Mouse (Mus musculus) forebrain, embryonic 14.5 days (tissue): ENCODE data around the gene Cdkn1b. TPM values are rescaled to one million over a fixed set of nuclear protein-coding genes. Genes with fewer than 3 reads are reported as not detected.
A peak's percentile ranks its signal among the peaks of the same experiment; 100 is the strongest.

ENCODE experiments used
- ATAC-seq: fragments of 200-750 bp; cut with Nextera tagmentation; 2 replicates; pipeline ENCODE4 v1.8.0; 2017; ENCODE audit warnings: mild to moderate bottlenecking, moderate library complexity
- DNase-seq: peaks from one replicate; pipeline ENCODE4 v3.0.0-alpha.2; 2015; ENCODE audit warnings: low spot score
- H3K27ac ChIP-seq: fragments of 300-500 bp; sonication (generic); 2 replicates; pipeline ENCODE4 v1.5.1; 2014; ENCODE audit warnings: low read depth, mild to moderate bottlenecking, control low read depth, low read length, moderate library complexity
- H3K27me3 ChIP-seq: fragments of 300-500 bp; sonication (generic); replicated peaks from 2 replicates; pipeline ENCODE4 v1.6.1; 2014; ENCODE audit warnings: low read length, control low read depth, mixed read lengths; ENCODE audit not compliant: control insufficient read depth, insufficient read depth
- H3K36me3 ChIP-seq: fragments of 300-500 bp; sonication (generic); 2 replicates; pipeline ENCODE4 v1.6.1; 2014; ENCODE audit warnings: low read length, control low read depth; ENCODE audit not compliant: control insufficient read depth, insufficient read depth
- H3K4me1 ChIP-seq: fragments of 300-500 bp; sonication (generic); 2 replicates; pipeline ENCODE4 v1.6.1; 2014; ENCODE audit warnings: antibody characterized with exemption, low read length, control low read depth; ENCODE audit not compliant: control insufficient read depth, insufficient read depth
- H3K4me2 ChIP-seq: fragments of 300-500 bp; sonication (generic); 2 replicates; pipeline ENCODE4 v1.6.1; 2014; ENCODE audit warnings: mild to moderate bottlenecking, control low read depth, low read length
- H3K4me3 ChIP-seq: fragments of 300-500 bp; sonication (generic); 2 replicates; pipeline ENCODE4 v1.5.1; 2014; ENCODE audit warnings: low read depth, low read length, control low read depth
- H3K9ac ChIP-seq: fragments of 300-500 bp; sonication (generic); 2 replicates; pipeline ENCODE4 v1.6.1; 2014; ENCODE audit warnings: mild to moderate bottlenecking, low read length, control low read depth, moderate library complexity
- H3K9me3 ChIP-seq: fragments of 300-500 bp; sonication (generic); replicated peaks from 2 replicates; pipeline ENCODE4 v1.6.1; 2016; ENCODE audit warnings: low read length, control low read depth, mixed read lengths; ENCODE audit not compliant: control insufficient read depth
- WGBS: fragments of 180-500 bp; shearing (Covaris S2); extraction: QIAGEN DNeasy Blood & Tissue Kit; methylation state at CpG from one replicate; pipeline ENCODE4 v1.1.7; 2014; 5-methylcytosine and 5-hydroxymethylcytosine counted together
- polyA plus RNA-seq: library from polyadenylated mRNA; unstranded; fragments of >200 nt; fragmentation: Nextera tagmentation; extraction: Ambion mirVana; gene quantifications from 2 replicates; pipeline ENCODE4 v1.2.1, GENCODE M21; 2014

The Cdkn1b gene
- polyA plus RNA-seq, 1 experiment from 2014 or later = 63.3 TPM

- H3K27ac ChIP-seq = no peak overlapping the region
- H3K9me3 ChIP-seq = no peaks in the 10 kb centered on the region
- no peak overlapping the region for H3K4me2 ChIP-seq
- peaks cover 24% of the 10 kb centered on the region for H3K36me3 ChIP-seq
- ATAC-seq (peak; percentile 26; the same call in 1 of the 2 replicates), DNase-seq (peak; percentile 82)
- no peak overlapping the region for H3K4me3 ChIP-seq
- 49% methylated on average over 13 of the region's 13 CpGs for WGBS
- H3K27me3 ChIP-seq = no peaks in the 10 kb centered on the region
- no peaks in the 10 kb centered on the region for H3K4me1 ChIP-seq
- no peak overlapping the region for H3K9ac ChIP-seq
Observed at GRCm38 (mm10) chr6:134947311-134948087, 27.3 kb downstream of the Cdkn1b start.

DNA sequence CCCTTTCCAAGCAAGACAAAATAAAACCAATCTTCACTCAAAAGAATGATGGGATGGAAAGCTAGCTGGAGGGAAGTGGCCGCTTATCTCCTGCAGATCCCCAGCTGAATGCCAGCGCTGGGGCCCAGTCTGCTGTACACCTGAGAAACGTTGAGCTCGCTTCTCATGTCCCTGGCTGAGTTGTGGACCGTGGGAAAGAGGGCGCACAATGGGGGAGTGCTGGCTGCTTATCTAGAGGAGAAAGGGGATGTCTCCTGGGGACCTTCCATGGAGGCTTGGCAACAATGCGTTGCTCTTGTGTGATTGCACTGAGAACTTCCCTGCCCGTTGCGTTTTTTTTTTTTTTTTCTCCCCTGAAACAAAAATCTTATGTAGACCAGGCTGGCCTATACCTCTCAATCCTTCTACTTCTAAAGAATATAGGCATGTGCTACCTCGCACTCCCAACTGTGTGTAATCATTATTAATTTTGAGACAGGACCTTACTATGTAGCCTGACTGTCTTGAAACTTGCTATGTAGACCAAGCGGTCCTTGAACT, 28.4 kb downstream of the Cdkn1b start:
- WGBS = 70% methylated on average over 11 of the region's 11 CpGs
- DNase-seq = no peak
- no peak for ATAC-seq
- H3K36me3 ChIP-seq = peaks cover 26% of the 10 kb centered on the region
- H3K27ac ChIP-seq = no peak overlapping the region
- H3K27me3 ChIP-seq = no peaks in the 10 kb centered on the region
- no peaks in the 10 kb centered on the region for H3K9me3 ChIP-seq
- no peaks in the 10 kb centered on the region for H3K4me1 ChIP-seq
- no peak overlapping the region for H3K4me3 ChIP-seq
- no peak overlapping the region for H3K9ac ChIP-seq
- no peak overlapping the region for H3K4me2 ChIP-seq

- Histone ChIP-seq H3K9ac (no peak overlapping the region), H3K27ac (no peak overlapping the region), H3K27me3 (no peaks in the 10 kb centered on the region), H3K4me1 (no peaks in the 10 kb centered on the region), H3K36me3 (peaks cover 22% of the 10 kb centered on the region), H3K4me2 (no peak overlapping the region), H3K9me3 (no peaks in the 10 kb centered on the region), H3K4me3 (no peak overlapping the region)
- ATAC-seq (no peak), DNase-seq (no peak)
- WGBS = 92% methylated on average over 3 of the region's 3 CpGs
Observed at GRCm38 (mm10) chr6:134949241-134949640, 29.0 kb downstream of the Cdkn1b start.

- Histone ChIP-seq H3K4me2 (no peak overlapping the region), H3K36me3 (peaks cover 15% of the 10 kb centered on the region), H3K9ac (no peak overlapping the region), H3K27ac (no peak overlapping the region), H3K4me3 (no peak overlapping the region), H3K9me3 (no peaks in the 10 kb centered on the region), H3K4me1 (no peaks in the 10 kb centered on the region), H3K27me3 (no peaks in the 10 kb centered on the region)
- 89% methylated on average over 5 of the region's 5 CpGs for WGBS
- ATAC-seq (no peak), DNase-seq (no peak)
Observed at GRCm38 (mm10) chr6:134951364-134951763, 31.2 kb downstream of the Cdkn1b start.

- no peak overlapping the region for H3K4me2 ChIP-seq
- no peaks in the 10 kb centered on the region for H3K9me3 ChIP-seq
- H3K27ac ChIP-seq = no peak overlapping the region
- peak; percentile 63 for DNase-seq
- no peak overlapping the region for H3K4me3 ChIP-seq
- H3K4me1 ChIP-seq = no peaks in the 10 kb centered on the region
- H3K9ac ChIP-seq = no peak overlapping the region
- no peaks in the 10 kb centered on the region for H3K27me3 ChIP-seq
- ATAC-seq = peak; percentile 77; the same call in 1 of the 2 replicates
- peaks cover 11% of the 10 kb centered on the region for H3K36me3 ChIP-seq
- 54% methylated on average over 11 of the region's 11 CpGs for whole genome bisulfite sequencing
Observed at GRCm38 (mm10) chr6:134953976-134954375, 33.8 kb downstream of the Cdkn1b start.

GRCm38 (mm10) chr6:134956388-134956787, 36.2 kb downstream of the Cdkn1b start:
- no peak overlapping the region for H3K27ac ChIP-seq
- 0 out of 2 replicates have a peak, but pooled peaks cover 9% of the 10 kb centered on the region for H3K4me1 ChIP-seq
- no peak for DNase-seq
- peaks cover 3% of the 10 kb centered on the region; the same call in 1 of the 2 replicates for H3K36me3 ChIP-seq
- H3K27me3 ChIP-seq = no peaks in the 10 kb centered on the region
- no peaks in the 10 kb centered on the region for H3K9me3 ChIP-seq
- 91% methylated on average over 4 of the region's 4 CpGs for WGBS
- no peak overlapping the region for H3K4me2 ChIP-seq
- no peak overlapping the region for H3K9ac ChIP-seq
- ATAC-seq = no peak
- no peak overlapping the region for H3K4me3 ChIP-seq

GRCm38 (mm10) chr6:134961286-134961685, 41.1 kb downstream of the Cdkn1b start:
- WGBS = 42% methylated on average over 5 of the region's 5 CpGs
- DNase-seq (no peak), ATAC-seq (no peak)
- Histone ChIP-seq H3K27ac (peak overlapping the region; percentile 70; the same call in 1 of the 2 replicates), H3K4me1 (0 out of 2 replicates have a peak, but pooled peaks cover 13% of the 10 kb centered on the region), H3K4me3 (no peak overlapping the region), H3K4me2 (no peak overlapping the region), H3K9me3 (no peaks in the 10 kb centered on the region), H3K27me3 (no peaks in the 10 kb centered on the region), H3K9ac (no peak overlapping the region), H3K36me3 (no peaks in the 10 kb centered on the region)

GRCm38 (mm10) chr6:134961858-134962517, 41.8 kb downstream of the Cdkn1b start:
- peak; percentile 65 for ATAC-seq
- no peaks in the 10 kb centered on the region for H3K9me3 ChIP-seq
- H3K4me1 ChIP-seq = 0 out of 2 replicates have a peak, but pooled peaks cover 13% of the 10 kb centered on the region
- WGBS = 25% methylated on average over 9 of the region's 9 CpGs
- H3K27me3 ChIP-seq = no peaks in the 10 kb centered on the region
- H3K36me3 ChIP-seq = no peaks in the 10 kb centered on the region
- peak overlapping the region; percentile 70 for H3K27ac ChIP-seq
- no peak overlapping the region for H3K4me3 ChIP-seq
- H3K9ac ChIP-seq = no peak overlapping the region
- peak; percentile 69 for DNase-seq
- H3K4me2 ChIP-seq = no peak overlapping the region
